Mouse (Mus musculus) liver, adult 2 months (tissue): ENCODE measurements around the gene Syt5.

ENCODE experiments used
- CTCF ChIP-seq: fragments of 200-500 bp; IDR thresholded peaks from 2 replicates; pipeline ENCODE4 v1.5.1; 2011; ENCODE audit warnings: low read depth, low read length, control low read depth
- POLR2A ChIP-seq: fragments of 200-500 bp; IDR thresholded peaks from 2 replicates; pipeline ENCODE4 v1.6.1; 2011; ENCODE audit warnings: low read length, control low read depth; ENCODE audit not compliant: insufficient read depth; ENCODE audit errors: extremely low read depth

GRCm38 (mm10) chr7:4508062-4508738, 39.1 kb downstream of the Syt5 start:
- TF ChIP-seq POLR2A (no peak), CTCF (peak; percentile 46)
